Mouse (Mus musculus) C2C12 (cell line): Measurements from ENCODE around the gene Hoxb5. TPM values are rescaled to one million over a fixed set of nuclear protein-coding genes. Genes with fewer than 3 reads are reported as not detected.

Source experiments
- H3K27me3 ChIP-seq: one replicate; pipeline ENCODE4 v1.6.1; 2011; ENCODE audit not compliant: control insufficient read depth, insufficient read depth, insufficient read length
- H3K36me3 ChIP-seq: one replicate; pipeline ENCODE4 v1.6.1; 2011; ENCODE audit not compliant: control insufficient read depth, insufficient read depth
- H3K4me3 ChIP-seq: one replicate; pipeline ENCODE4 v1.5.1; 2011; ENCODE audit warnings: mild to moderate bottlenecking, control low read depth; ENCODE audit not compliant: poor library complexity, insufficient read depth, severe bottlenecking
- H3K79me2 ChIP-seq: one replicate; pipeline ENCODE4 v1.6.1; 2011; ENCODE audit not compliant: control insufficient read depth, insufficient read depth
- H3K79me3 ChIP-seq: one replicate; pipeline ENCODE4 v1.6.1; 2011; ENCODE audit warnings: low read depth, control low read depth
- H3ac ChIP-seq: one replicate; pipeline ENCODE3; 2011; ENCODE audit warnings: low read depth; ENCODE audit not compliant: control insufficient read depth, insufficient read length
- CEBPB ChIP-seq: IDR thresholded peaks from one replicate; pipeline ENCODE4 v1.6.1; 2011; ENCODE audit warnings: low read depth, mild to moderate bottlenecking, control low read depth, moderate library complexity
- CTCF ChIP-seq: IDR thresholded peaks from one replicate; pipeline ENCODE4 v1.5.1; 2011; ENCODE audit not compliant: control insufficient read depth, insufficient read depth, insufficient read length
- FOSL1 ChIP-seq: IDR thresholded peaks from one replicate; pipeline ENCODE4 v1.8.0; 2011; ENCODE audit warnings: mild to moderate bottlenecking, low read length; ENCODE audit not compliant: poor library complexity, insufficient read depth, severe bottlenecking
- MAX ChIP-seq: IDR thresholded peaks from one replicate; pipeline ENCODE4 v1.6.1; 2011; ENCODE audit warnings: mild to moderate bottlenecking, control low read depth
- MYOD1 ChIP-seq: IDR thresholded peaks from one replicate; pipeline ENCODE4 v1.6.1; 2011; ENCODE audit warnings: low read depth; ENCODE audit not compliant: control insufficient read depth, insufficient read length
- MYOG ChIP-seq: IDR thresholded peaks from one replicate; pipeline ENCODE4 v1.6.1; 2011; ENCODE audit not compliant: control insufficient read depth, insufficient read length; ENCODE audit errors: extremely low read depth
- USF1 ChIP-seq: IDR thresholded peaks from one replicate; pipeline ENCODE4 v1.6.1; 2011; ENCODE audit warnings: low read depth, mild to moderate bottlenecking, control low read depth, moderate library complexity
- polyA plus RNA-seq: library from polyadenylated mRNA; unstranded; fragments of >200 nt; fragmentation: generic; extraction: Trizol; gene quantifications from one replicate; pipeline ENCODE4 v1.2.1, GENCODE M21; 2012; ENCODE audit warnings: missing spikeins

The Hoxb5 gene
- polyA plus RNA-seq, 1 experiment = not detected

- Histone ChIP-seq H3K27me3 (peaks cover 83% of the 10 kb centered on the region), H3K79me2 (no peaks in the 10 kb centered on the region), H3ac (no peak overlapping the region), H3K36me3 (no peaks in the 10 kb centered on the region), H3K4me3 (no peak overlapping the region), H3K79me3 (no peaks in the 10 kb centered on the region)
- TF ChIP-seq MYOG (no peak), USF1 (no peak)
Observed at GRCm38 (mm10) chr11:96344878-96345159, 41.7 kb downstream of the Hoxb5 start.

GRCm38 (mm10) chr11:96345220-96345892, 42.2 kb downstream of the Hoxb5 start:
- no peaks in the 10 kb centered on the region for H3K79me2 ChIP-seq
- no peaks in the 10 kb centered on the region for H3K79me3 ChIP-seq
- peaks cover 80% of the 10 kb centered on the region for H3K27me3 ChIP-seq
- no peak overlapping the region for H3K4me3 ChIP-seq
- H3ac ChIP-seq = no peak overlapping the region
- TF ChIP-seq CEBPB (no peak), FOSL1 (no peak), USF1 (no peak), MYOG (no peak), MYOD1 (no peak), CTCF (no peak)
- H3K36me3 ChIP-seq = no peaks in the 10 kb centered on the region

GRCm38 (mm10) chr11:96345893-96346806, 43.0 kb downstream of the Hoxb5 start:
- H3K79me2 ChIP-seq = no peaks in the 10 kb centered on the region
- no peak for TF ChIP-seq CTCF
- no peak for TF ChIP-seq FOSL1
- no peak for TF ChIP-seq CEBPB
- no peak for TF ChIP-seq MYOG
- no peak for TF ChIP-seq USF1
- TF ChIP-seq MYOD1 = no peak
- no peak for TF ChIP-seq MAX
- no peaks in the 10 kb centered on the region for H3K79me3 ChIP-seq
- H3K36me3 ChIP-seq = no peaks in the 10 kb centered on the region
- no peak overlapping the region for H3K4me3 ChIP-seq
- H3ac ChIP-seq = no peak overlapping the region
- peaks cover 77% of the 10 kb centered on the region for H3K27me3 ChIP-seq

GRCm38 (mm10) chr11:96346916-96347520, 43.9 kb downstream of the Hoxb5 start:
- peaks cover 74% of the 10 kb centered on the region for H3K27me3 ChIP-seq
- H3K36me3 ChIP-seq = no peaks in the 10 kb centered on the region
- no peak overlapping the region for H3ac ChIP-seq
- no peak overlapping the region for H3K4me3 ChIP-seq
- H3K79me3 ChIP-seq = no peaks in the 10 kb centered on the region
- no peaks in the 10 kb centered on the region for H3K79me2 ChIP-seq
- TF ChIP-seq MYOD1 (no peak), CEBPB (no peak), FOSL1 (no peak), CTCF (no peak), USF1 (no peak)

GRCm38 (mm10) chr11:96347717-96348116, 44.6 kb downstream of the Hoxb5 start:
- TF ChIP-seq CTCF = no peak
- TF ChIP-seq USF1 = no peak
- no peak for TF ChIP-seq MYOD1
- no peak for TF ChIP-seq MAX
- TF ChIP-seq FOSL1 = no peak
- TF ChIP-seq MYOG = no peak
- TF ChIP-seq CEBPB = no peak
- no peak overlapping the region for H3K4me3 ChIP-seq
- no peaks in the 10 kb centered on the region for H3K79me2 ChIP-seq
- no peak overlapping the region for H3ac ChIP-seq
- no peaks in the 10 kb centered on the region for H3K79me3 ChIP-seq
- peaks cover 79% of the 10 kb centered on the region for H3K27me3 ChIP-seq
- H3K36me3 ChIP-seq = no peaks in the 10 kb centered on the region
